Mouse (Mus musculus): ENCODE data around the gene Pla1a.

DNA sequence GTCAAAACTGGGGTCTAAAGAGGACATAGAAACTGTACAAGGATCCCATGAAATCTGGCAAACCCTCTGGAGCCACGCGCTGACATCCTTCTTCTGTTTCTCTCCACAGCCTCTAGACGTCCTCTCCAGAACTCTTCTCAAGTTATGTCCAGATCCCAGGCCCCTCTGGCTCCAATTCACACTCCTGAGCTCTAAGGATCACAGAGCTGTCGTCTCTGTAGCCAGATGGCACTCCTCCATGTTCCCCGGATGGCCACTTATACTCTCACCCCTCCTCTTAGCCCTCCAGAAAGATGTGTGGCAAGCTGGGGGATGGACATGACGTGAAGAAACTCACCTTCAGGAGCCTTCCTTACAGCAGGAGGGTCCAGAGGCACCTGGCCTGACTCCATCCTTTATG lies 55.4 kb downstream of the Pla1a start:
- TF ChIP-seq CTCF (IDR thresholded peaks at IDR 0.05; ENCODE audit: low read depth) (no peak), EP300 (IDR thresholded peaks at IDR 0.05; ENCODE audit: low read depth) (no peak)

All from liver, postnatal 0 days (tissue).